Mouse (Mus musculus) layer of hippocampus, postnatal 10 days (tissue): ENCODE measurements at regions not wholly inside any gene's neighbourhood (a gene's known extent, or its start where the extent isn't known, plus 50 kb on each side); places are given as distances from the start of the nearest gene placed in this dataset.

ENCODE experiments used
- DNase-seq, 2 experiments: peaks; one replicate each; pipeline ENCODE4 v3.0.0; 2021; ENCODE audit warnings: low spot score in 2 of 2

GRCm38 (mm10) chr15:50417641-50418040 is 3467.1 kb upstream of the Gm7489 start:
- DNase-seq: no peak

DNA sequence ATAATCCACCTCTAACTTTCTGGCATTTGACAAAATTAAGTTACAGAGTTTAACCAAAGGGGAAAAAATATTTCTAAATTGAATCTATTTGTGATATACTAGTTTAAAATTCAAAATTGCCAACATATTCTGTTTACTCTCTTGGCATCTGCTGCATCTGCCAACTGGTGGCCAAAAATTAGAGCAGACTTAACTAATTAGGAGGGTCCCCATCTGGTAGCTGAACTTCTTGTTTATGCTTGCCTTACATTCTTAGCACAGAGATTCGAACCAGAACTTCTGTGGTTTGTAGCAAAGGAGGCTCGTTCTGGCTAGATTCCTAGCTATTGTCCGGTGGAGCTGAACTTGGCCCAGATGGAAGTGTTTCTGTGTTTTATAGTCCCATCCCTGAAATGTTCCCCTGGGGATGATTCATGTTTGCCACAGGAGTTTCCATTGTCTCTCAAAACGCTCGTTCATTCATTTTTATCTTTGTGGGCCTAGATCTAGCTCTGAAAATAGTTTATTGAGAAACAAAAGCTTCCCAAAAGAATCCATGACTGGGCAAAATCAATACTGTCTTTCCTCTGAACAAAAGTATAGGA is 3461.5 kb upstream of the Gm7489 start:
- DNase-seq: no peak

- DNase-seq: no peak
Observed at GRCm38 (mm10) chr15:50449604-50450003, 3435.1 kb upstream of the Gm7489 start.

GRCm38 (mm10) chr15:50472626-50473025 is 3412.1 kb upstream of the Gm7489 start:
- DNase-seq: no peak

GRCm38 (mm10) chr15:50498716-50499115 is 3386.0 kb upstream of the Gm7489 start:
- DNase-seq: no peak

GRCm38 (mm10) chr15:50507999-50508624 is 3376.6 kb upstream of the Gm7489 start:
- no peak for DNase-seq

DNA sequence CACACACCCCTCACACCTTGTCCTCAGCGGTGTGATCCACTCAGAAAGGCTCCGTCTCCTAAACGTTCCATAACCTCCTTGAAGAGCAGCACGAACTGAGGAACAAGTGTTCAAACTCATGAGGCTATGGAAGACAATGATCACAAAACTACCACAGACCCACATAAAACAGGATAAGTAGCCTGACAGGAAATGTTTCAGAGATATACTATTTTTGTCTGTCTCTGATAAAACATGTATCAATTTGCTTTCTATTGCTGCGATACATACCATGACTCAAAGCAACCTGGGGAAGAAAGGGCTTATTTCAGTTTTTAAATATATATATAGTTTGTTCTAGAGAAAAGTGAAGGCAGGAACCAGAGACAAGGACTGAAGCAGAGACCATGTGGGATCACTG is 3371.7 kb upstream of the Gm7489 start:
- no peak for DNase-seq

GRCm38 (mm10) chr15:50524841-50525240 is 3359.9 kb upstream of the Gm7489 start:
- DNase-seq: no peak

- DNase-seq: no peak
Observed at GRCm38 (mm10) chr15:50534490-50534889, 3350.2 kb upstream of the Gm7489 start.

- no peak for DNase-seq
Observed at GRCm38 (mm10) chr15:50563611-50564010, 3321.1 kb upstream of the Gm7489 start.

GRCm38 (mm10) chr15:50580811-50581210 is 3303.9 kb upstream of the Gm7489 start:
- DNase-seq: no peak

DNA sequence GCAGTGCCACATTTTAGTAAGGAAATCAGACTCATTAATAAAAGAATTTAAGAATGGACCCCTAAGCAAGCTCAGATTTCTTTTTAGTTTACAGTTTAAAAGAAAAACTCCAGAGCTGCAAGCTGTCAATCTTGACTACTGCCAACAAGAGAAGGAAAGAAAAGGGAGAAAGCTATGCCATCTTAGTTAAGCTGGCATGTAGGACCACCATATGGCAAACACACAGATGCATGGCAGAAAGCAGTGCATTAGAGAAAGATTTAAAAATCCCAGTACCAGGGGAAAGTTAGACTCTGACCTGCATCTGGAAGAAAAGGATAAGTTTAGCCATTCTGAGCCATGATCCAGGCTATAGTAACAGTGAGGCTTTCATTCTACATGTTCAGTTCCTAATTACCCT is 3300.8 kb upstream of the Gm7489 start:
- DNase-seq: no peak

DNA sequence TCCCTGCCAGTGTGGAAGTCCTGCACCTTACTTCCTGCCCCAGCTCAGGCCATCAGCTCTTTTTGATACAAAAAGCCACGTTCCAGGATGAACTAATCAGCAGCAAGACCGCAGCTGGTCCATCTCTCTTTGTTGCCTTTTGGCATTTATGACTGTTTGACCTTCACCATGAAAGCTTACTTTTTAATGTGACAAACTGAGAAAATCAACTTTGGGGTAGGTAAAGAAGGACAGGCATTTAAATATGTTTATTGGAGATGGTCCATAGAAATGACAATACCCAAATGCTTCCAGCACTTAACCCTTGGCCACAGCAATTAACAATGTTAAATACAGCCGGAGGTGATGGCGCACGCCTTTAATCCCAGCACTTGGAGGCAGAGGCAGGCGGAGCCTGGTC is 3299.2 kb upstream of the Gm7489 start:
- DNase-seq: no peak
